Mouse (Mus musculus): ENCODE measurements around the gene Uts2r.

DNA sequence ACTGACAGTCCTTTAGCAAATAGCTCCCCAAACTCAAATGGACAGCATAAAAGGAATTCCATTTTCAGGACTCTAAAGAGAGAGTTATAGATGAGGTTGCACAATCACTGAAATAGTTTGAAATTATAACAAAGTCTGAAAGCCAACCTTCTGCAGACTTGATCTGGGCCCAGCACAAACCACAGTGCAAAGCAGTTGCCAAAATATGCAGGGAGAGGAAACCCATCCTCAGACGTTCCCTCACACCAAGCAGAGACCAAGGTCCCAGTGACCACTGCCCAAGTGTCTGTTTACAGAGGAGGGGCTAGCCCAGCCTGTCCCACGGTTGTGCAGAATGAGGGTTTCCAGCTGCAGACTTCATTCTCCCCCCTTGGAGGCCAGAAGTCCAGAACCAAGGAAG lies 38.6 kb downstream of the Uts2r start:
- TF ChIP-seq CTCF (IDR thresholded peaks at IDR 0.05) = no peak
- TF ChIP-seq POLR2A (IDR thresholded peaks at IDR 0.05; ENCODE audit: insufficient read depth, low read depth, low read length) = no peak
